Mouse (Mus musculus) spleen, postnatal 36 days (tissue): ENCODE results near the gene B430218F22Rik.
"Not testable (repeated sequence)": the region's sequence is repeated elsewhere in the genome, so short reads cannot be mapped to it uniquely, and the experiment has no call there.

Experiments
- DNase-seq, 2 experiments: peaks; one replicate each; pipeline ENCODE4 v3.0.0; 2022; ENCODE audit warnings: low spot score in 2 of 2, mixed read lengths in 1 of 2

Gene B430218F22Rik

GRCm38 (mm10) chr13:118386511-118387447, at the start of gene B430218F22Rik, which contains the start of gene Mrps30:
B430218F22Rik (plus strand) TSS chr13:118386630.
Mrps30 (minus strand) TSS chr13:118387252.
- DNase-seq: peak; percentile 91 to 94

GRCm38 (mm10) chr13:118350257-118350656, 36.2 kb upstream of the B430218F22Rik start:
- no peak for DNase-seq

- DNase-seq: no peak
Measured at GRCm38 (mm10) chr13:118350870-118351269, 35.6 kb upstream of the B430218F22Rik start.

GRCm38 (mm10) chr13:118363342-118363741, 23.1 kb upstream of the B430218F22Rik start:
- DNase-seq: no peak

GRCm38 (mm10) chr13:118365774-118366173, 20.7 kb upstream of the B430218F22Rik start:
- DNase-seq: no peak

GRCm38 (mm10) chr13:118372871-118373270, 13.6 kb upstream of the B430218F22Rik start:
- no peak for DNase-seq

GRCm38 (mm10) chr13:118379155-118379554, 7.3 kb upstream of the B430218F22Rik start:
- peak in 1 of 2 experiments; percentile 27 for DNase-seq

GRCm38 (mm10) chr13:118380381-118380780, 6.0 kb upstream of the B430218F22Rik start:
- DNase-seq: no peak

- not testable (repeated sequence) for DNase-seq
Measured at GRCm38 (mm10) chr13:118387448-118387801, 995 bp downstream of the B430218F22Rik start.

GRCm38 (mm10) chr13:118395803-118396202, 9.4 kb downstream of the B430218F22Rik start:
- DNase-seq: no peak

GRCm38 (mm10) chr13:118400340-118400739, 13.9 kb downstream of the B430218F22Rik start:
- no peak for DNase-seq

GRCm38 (mm10) chr13:118403544-118403943, 17.1 kb downstream of the B430218F22Rik start:
- DNase-seq: no peak

- DNase-seq: no peak
Measured at GRCm38 (mm10) chr13:118411297-118411992, 25.0 kb downstream of the B430218F22Rik start.

- DNase-seq: no peak
Measured at GRCm38 (mm10) chr13:118418163-118418562, 31.7 kb downstream of the B430218F22Rik start.

- no peak for DNase-seq
Measured at GRCm38 (mm10) chr13:118420408-118420807, 34.0 kb downstream of the B430218F22Rik start.

- DNase-seq: no peak
Measured at GRCm38 (mm10) chr13:118420847-118421246, 34.4 kb downstream of the B430218F22Rik start.
